Mouse (Mus musculus): ENCODE measurements around the gene Ap3d1. TPM values are rescaled to one million over a fixed set of nuclear protein-coding genes. Genes with fewer than 3 reads are reported as not detected.

The Ap3d1 gene
- polyA plus RNA-seq, 1 experiment from 2014 or later: 57.6 TPM

DNA sequence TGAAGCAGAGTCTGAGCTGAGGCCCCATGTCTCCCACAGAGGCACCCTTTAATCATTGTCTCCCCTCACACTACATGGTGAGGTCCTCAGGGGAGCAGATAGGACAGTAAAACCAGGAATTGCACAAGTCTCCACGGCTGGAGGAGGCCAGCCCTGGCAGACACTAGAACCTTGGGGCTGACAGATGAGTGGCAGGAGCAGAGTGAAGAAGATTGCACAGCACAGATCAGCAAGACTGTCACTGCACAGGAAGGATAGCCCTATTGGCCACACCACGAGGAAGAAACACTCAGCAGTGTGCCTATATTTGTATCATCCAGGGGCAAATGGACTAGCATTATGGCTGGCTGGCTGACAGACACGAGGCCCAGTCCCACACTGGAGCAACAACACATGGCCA lies 31.2 kb downstream of the Ap3d1 start:
- WGBS: 88% methylated on average over 3 of the region's 3 CpGs
- DNase-seq (ENCODE audit: low spot score) (no peak), ATAC-seq (replicated peaks; ENCODE audit: insufficient number of reproducible peaks, low FRiP score, low TSS enrichment, low read depth) (no peak)
- peaks cover 30% of the 10 kb centered on the region for H3K36me3 ChIP-seq (replicated peaks; ENCODE audit: control insufficient read depth, insufficient read depth, low read depth, low read length)
- no peak overlapping the region for H3K27ac ChIP-seq (replicated peaks; ENCODE audit: low read depth, low read length)
- no peak overlapping the region for H3K4me3 ChIP-seq (ENCODE audit: low read depth, low read length)
- H3K9ac ChIP-seq (replicated peaks; ENCODE audit: low read length): no peak overlapping the region
- no peaks in the 10 kb centered on the region for H3K4me1 ChIP-seq (ENCODE audit: control insufficient read depth, insufficient read depth, low read length)
- H3K9me3 ChIP-seq (replicated peaks; ENCODE audit: control insufficient read depth, low read length): no peaks in the 10 kb centered on the region
- no peaks in the 10 kb centered on the region for H3K27me3 ChIP-seq (ENCODE audit: control insufficient read depth, insufficient read depth, low read length)
- H3K4me2 ChIP-seq (ENCODE audit: low read depth, low read length): no peak overlapping the region

DNA sequence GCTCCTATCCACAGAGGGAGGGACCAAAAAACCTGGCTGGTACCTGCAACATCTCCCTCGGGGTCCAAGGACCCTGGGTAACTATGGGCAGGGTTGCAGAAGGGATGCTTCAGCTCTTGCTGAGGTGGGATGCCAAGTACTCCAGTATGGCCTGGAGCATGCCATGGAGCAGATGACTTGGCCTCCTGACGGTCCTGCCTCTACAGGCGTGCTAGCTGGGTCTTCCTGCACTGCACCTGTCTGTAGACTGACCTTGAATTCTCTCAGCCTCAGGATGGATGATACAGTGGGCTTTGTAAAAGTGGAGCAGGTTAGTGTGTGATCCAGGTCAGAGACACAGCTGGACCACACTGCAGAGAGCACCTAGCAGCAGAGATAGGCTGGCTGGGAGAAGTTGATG lies 36.6 kb downstream of the Ap3d1 start:
- WGBS: 75% methylated on average over 3 of the region's 3 CpGs
- Histone ChIP-seq H3K27ac (replicated peaks; ENCODE audit: low read depth, low read length) (no peak overlapping the region), H3K4me1 (ENCODE audit: control insufficient read depth, insufficient read depth, low read length) (peaks cover 5% of the 10 kb centered on the region; the same call in 1 of the 2 replicates), H3K9ac (replicated peaks; ENCODE audit: low read length) (0 out of 2 replicates have a peak overlapping the region, but pooled peaks have one; percentile 9), H3K9me3 (replicated peaks; ENCODE audit: control insufficient read depth, low read length) (no peaks in the 10 kb centered on the region), H3K4me3 (ENCODE audit: low read depth, low read length) (no peak overlapping the region), H3K36me3 (replicated peaks; ENCODE audit: control insufficient read depth, insufficient read depth, low read depth, low read length) (peaks cover 14% of the 10 kb centered on the region), H3K4me2 (ENCODE audit: low read depth, low read length) (no peak overlapping the region), H3K27me3 (ENCODE audit: control insufficient read depth, insufficient read depth, low read length) (no peaks in the 10 kb centered on the region)
- DNase-seq (ENCODE audit: low spot score) (no peak), ATAC-seq (replicated peaks; ENCODE audit: insufficient number of reproducible peaks, low FRiP score, low TSS enrichment, low read depth) (no peak)

DNA sequence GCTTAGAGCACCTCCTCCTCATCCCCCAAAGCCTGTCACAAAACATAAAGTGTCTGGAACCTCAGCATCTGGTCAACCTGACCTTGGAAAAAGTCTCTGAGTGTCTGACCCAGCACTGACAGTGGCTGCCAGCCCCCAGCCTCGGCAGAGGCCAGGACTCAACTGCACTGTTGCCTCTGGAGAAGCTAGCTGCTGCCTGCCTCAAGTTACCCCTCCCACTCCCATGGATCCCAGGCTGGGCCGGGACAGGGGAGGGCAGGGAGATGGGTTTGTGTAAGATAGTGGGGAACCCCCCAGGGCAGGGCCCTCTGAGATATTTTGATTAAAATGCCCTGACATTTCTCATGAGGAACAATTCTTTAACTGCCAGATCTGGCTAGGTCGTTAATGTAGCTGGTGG lies 37.0 kb downstream of the Ap3d1 start:
- Histone ChIP-seq H3K9me3 (replicated peaks; ENCODE audit: control insufficient read depth, low read length) (no peaks in the 10 kb centered on the region), H3K27me3 (ENCODE audit: control insufficient read depth, insufficient read depth, low read length) (no peaks in the 10 kb centered on the region), H3K4me1 (ENCODE audit: control insufficient read depth, insufficient read depth, low read length) (peaks cover 5% of the 10 kb centered on the region; the same call in 1 of the 2 replicates), H3K27ac (replicated peaks; ENCODE audit: low read depth, low read length) (no peak overlapping the region), H3K9ac (replicated peaks; ENCODE audit: low read length) (no peak overlapping the region), H3K4me3 (ENCODE audit: low read depth, low read length) (no peak overlapping the region), H3K4me2 (ENCODE audit: low read depth, low read length) (no peak overlapping the region), H3K36me3 (replicated peaks; ENCODE audit: control insufficient read depth, insufficient read depth, low read depth, low read length) (peaks cover 14% of the 10 kb centered on the region)
- 63% methylated on average over 3 of the region's 3 CpGs for WGBS
- ATAC-seq (replicated peaks; ENCODE audit: insufficient number of reproducible peaks, low FRiP score, low TSS enrichment, low read depth) (no peak), DNase-seq (ENCODE audit: low spot score) (no peak)

DNA sequence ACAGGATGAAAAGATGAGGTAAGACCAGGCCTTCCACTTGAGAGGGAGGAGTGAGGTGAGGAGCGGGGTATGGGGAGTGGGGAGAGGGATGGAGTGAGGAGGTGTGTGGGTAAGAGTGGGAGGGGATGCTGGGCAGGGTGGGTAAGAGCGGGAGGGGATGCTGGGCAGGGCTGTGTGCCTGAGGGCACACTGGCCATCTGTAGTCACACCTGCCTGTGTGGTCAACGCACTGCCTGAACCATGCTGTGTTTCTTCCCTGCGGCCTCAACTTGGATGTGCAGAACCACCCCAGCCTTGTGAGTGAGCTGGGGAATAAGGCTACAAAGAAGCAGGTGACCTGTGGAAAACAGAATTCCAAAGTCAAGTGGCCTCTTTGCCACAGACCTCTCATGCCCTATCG lies 37.6 kb downstream of the Ap3d1 start:
- 85% methylated on average over 5 of the region's 5 CpGs for WGBS
- H3K4me3 ChIP-seq (ENCODE audit: low read depth, low read length): no peak overlapping the region

DNA sequence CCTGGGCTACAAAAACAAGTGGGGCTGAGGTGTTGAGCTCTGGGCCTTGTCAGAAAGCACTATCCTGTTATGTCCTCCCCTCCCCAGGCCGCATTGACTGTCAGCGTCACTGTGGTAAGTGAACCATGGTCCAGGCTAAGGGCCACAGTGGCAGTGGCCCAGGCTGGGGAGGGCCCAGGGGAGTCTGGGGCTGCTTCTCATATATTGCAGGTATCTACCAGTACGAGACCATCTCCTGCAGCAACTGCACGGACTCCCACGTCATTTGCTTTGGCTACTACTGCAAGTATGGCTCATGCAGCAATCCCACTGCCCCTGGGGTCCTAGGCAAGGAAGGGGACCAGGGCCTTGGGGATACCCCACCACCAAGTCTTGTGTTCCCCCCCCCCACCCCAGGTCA lies 38.4 kb downstream of the Ap3d1 start:
- H3K4me3 ChIP-seq (ENCODE audit: low read depth, low read length): no peak overlapping the region; the same call in 1 of the 2 replicates
- peaks cover 5% of the 10 kb centered on the region; the same call in 1 of the 2 replicates for H3K4me1 ChIP-seq (ENCODE audit: control insufficient read depth, insufficient read depth, low read length)
- H3K9ac ChIP-seq (replicated peaks; ENCODE audit: low read length): no peak overlapping the region
- 86% methylated on average over 5 of the region's 5 CpGs for WGBS
- no peak for ATAC-seq (replicated peaks; ENCODE audit: insufficient number of reproducible peaks, low FRiP score, low TSS enrichment, low read depth)
- no peak overlapping the region; the same call in none of the 2 replicates for H3K4me2 ChIP-seq (ENCODE audit: low read depth, low read length)
- H3K9me3 ChIP-seq (replicated peaks; ENCODE audit: control insufficient read depth, low read length): no peaks in the 10 kb centered on the region
- DNase-seq (ENCODE audit: low spot score): no peak
- peaks cover 9% of the 10 kb centered on the region for H3K36me3 ChIP-seq (replicated peaks; ENCODE audit: control insufficient read depth, insufficient read depth, low read depth, low read length)
- H3K27me3 ChIP-seq (ENCODE audit: control insufficient read depth, insufficient read depth, low read length): no peaks in the 10 kb centered on the region
- H3K27ac ChIP-seq (replicated peaks; ENCODE audit: low read depth, low read length): no peak overlapping the region

More for the DNA sequence above, 37.6 kb downstream of the Ap3d1 start:
- H3K36me3 ChIP-seq (replicated peaks; ENCODE audit: control insufficient read depth, insufficient read depth, low read depth, low read length): peaks cover 12% of the 10 kb centered on the region
- no peak overlapping the region for H3K27ac ChIP-seq (replicated peaks; ENCODE audit: low read depth, low read length)
- no peak overlapping the region for H3K4me2 ChIP-seq (ENCODE audit: low read depth, low read length)
- ATAC-seq (replicated peaks; ENCODE audit: insufficient number of reproducible peaks, low FRiP score, low TSS enrichment, low read depth): no peak
- no peaks in the 10 kb centered on the region for H3K27me3 ChIP-seq (ENCODE audit: control insufficient read depth, insufficient read depth, low read length)
- no peak overlapping the region for H3K9ac ChIP-seq (replicated peaks; ENCODE audit: low read length)
- DNase-seq (ENCODE audit: low spot score): no peak
- H3K4me1 ChIP-seq (ENCODE audit: control insufficient read depth, insufficient read depth, low read length): peaks cover 5% of the 10 kb centered on the region; the same call in 1 of the 2 replicates
- no peaks in the 10 kb centered on the region for H3K9me3 ChIP-seq (replicated peaks; ENCODE audit: control insufficient read depth, low read length)

DNA sequence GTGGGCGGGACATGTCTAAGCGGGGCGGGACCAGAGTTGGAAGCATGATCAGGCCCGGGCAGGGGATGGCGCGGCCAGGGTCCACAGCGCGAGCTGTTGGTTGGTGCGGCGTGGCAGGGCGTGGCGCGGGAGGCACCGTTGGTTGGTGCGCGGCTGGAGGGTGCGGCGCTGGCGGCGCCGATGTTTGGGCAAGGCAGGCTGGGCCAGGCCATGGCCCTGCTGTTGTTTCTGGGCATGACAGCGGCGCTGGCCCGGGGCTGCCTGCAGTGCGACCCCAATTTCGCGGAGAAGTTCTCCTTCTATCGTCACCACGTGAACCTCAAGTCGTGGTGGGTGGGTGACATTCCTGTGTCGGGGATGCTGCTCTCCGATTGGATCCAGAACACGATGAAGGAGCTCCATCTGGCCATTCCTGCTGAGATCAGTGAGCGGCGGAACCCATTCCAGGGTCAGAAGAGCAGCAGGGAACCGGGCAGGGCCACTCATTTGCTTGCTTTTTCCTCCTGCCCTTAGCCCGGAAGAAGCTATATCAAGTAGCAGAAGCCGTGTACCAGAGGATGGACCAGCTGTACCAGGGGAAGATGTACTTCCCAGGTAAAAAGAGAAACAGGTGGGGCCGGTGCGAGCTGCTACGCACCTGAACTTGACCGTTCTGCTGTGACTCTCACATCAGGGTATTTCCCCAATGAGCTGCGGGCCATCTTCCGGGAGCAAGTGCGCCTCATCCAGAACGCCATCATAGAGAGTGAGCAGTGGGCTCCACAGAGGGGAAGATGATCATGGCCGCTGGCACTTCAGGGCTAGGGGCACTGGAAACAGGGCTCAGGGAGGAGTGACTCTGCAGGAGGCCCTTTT lies 39.3 kb downstream of the Ap3d1 start:
- Histone ChIP-seq H3K9ac (replicated peaks; ENCODE audit: low read length) (peak overlapping the region; percentile 70), H3K4me3 (ENCODE audit: low read depth, low read length) (peak overlapping the region; percentile 59), H3K9me3 (replicated peaks; ENCODE audit: control insufficient read depth, low read length) (no peaks in the 10 kb centered on the region), H3K4me1 (ENCODE audit: control insufficient read depth, insufficient read depth, low read length) (peaks cover 5% of the 10 kb centered on the region; the same call in 1 of the 2 replicates), H3K36me3 (replicated peaks; ENCODE audit: control insufficient read depth, insufficient read depth, low read depth, low read length) (peaks cover 6% of the 10 kb centered on the region), H3K27me3 (ENCODE audit: control insufficient read depth, insufficient read depth, low read length) (no peaks in the 10 kb centered on the region), H3K4me2 (ENCODE audit: low read depth, low read length) (peak overlapping the region; percentile 73), H3K27ac (replicated peaks; ENCODE audit: low read depth, low read length) (no peak overlapping the region; the same call in 1 of the 2 replicates)
- ATAC-seq (replicated peaks; ENCODE audit: insufficient number of reproducible peaks, low FRiP score, low TSS enrichment, low read depth) (peak; percentile 91), DNase-seq (ENCODE audit: low spot score) (peak; percentile 94)
- 2% methylated on average over 47 of the region's 47 CpGs for WGBS

DNA sequence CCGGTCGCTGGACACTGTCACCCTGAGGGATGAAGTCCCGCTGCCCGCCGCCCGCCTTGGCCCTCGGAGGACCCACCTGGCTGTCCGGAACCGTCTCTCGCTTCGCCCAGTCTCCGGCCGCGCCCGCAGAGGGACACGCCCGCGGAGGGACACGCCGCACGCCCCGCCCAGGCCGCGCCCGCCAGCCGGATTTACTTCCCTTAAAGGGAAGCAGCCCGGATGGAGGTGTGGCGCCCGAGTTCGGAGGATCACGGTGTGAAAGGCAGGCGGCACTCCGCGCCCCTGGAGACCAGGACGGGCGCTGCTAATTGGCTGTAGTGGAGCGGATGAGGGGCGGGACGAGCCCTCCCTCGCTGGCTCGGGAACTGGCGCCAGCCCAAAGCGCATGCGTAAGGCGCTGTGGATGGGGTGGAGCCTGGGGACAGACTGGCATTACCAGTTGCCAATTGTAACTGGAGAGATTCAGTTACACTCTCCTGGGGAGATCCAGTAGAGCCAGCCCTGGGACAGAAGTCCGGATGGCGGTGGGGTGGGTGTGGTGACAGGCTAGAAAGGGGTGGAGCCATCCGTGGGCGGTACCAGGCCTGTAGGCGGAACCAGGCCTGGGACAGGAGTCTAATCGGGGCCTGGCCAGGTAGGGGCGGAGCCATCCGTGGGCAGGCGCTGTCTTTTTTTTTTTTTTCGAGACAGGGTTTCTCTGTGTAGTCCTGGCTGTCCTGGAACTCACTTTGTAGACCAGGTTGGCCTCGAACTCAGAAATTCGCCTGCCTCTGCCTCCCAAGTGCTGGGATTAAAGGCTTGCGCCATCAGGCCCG lies 40.1 kb downstream of the Ap3d1 start, which contains the start of the genes Mob3a and Izumo4:
TSS of gene Mob3a (minus strand) at position 257 of the 815 bp plus-strand sequence.
TSS of gene Izumo4 (plus strand) at position 464 of the 815 bp plus-strand sequence.
- peak within 1 kb of the TSS; percentile 59 for H3K4me3 ChIP-seq (ENCODE audit: low read depth, low read length)
- H3K36me3 ChIP-seq (replicated peaks; ENCODE audit: control insufficient read depth, insufficient read depth, low read depth, low read length): peaks cover under 1% of the 10 kb centered on the region; the same call in 1 of the 2 replicates
- H3K4me1 ChIP-seq (ENCODE audit: control insufficient read depth, insufficient read depth, low read length): peaks cover 5% of the 10 kb centered on the region; the same call in 1 of the 2 replicates
- H3K27me3 ChIP-seq (ENCODE audit: control insufficient read depth, insufficient read depth, low read length): no peaks in the 10 kb centered on the region
- DNase-seq (ENCODE audit: low spot score): peak; percentile 99
- peak; percentile 96 for ATAC-seq (replicated peaks; ENCODE audit: insufficient number of reproducible peaks, low FRiP score, low TSS enrichment, low read depth)
- H3K9ac ChIP-seq (replicated peaks; ENCODE audit: low read length): peak within 1 kb of the TSS; percentile 76
- H3K9me3 ChIP-seq (replicated peaks; ENCODE audit: control insufficient read depth, low read length): no peaks in the 10 kb centered on the region
- whole genome bisulfite sequencing: under 1% methylated on average over 59 of the region's 59 CpGs
- no peak within 1 kb of the TSS; the same call in 1 of the 2 replicates for H3K27ac ChIP-seq (replicated peaks; ENCODE audit: low read depth, low read length)
- peak within 1 kb of the TSS; percentile 73 for H3K4me2 ChIP-seq (ENCODE audit: low read depth, low read length)
